Mouse (Mus musculus): ENCODE measurements at regions not wholly inside any gene's neighbourhood (a gene's known extent, or its start where the extent isn't known, plus 50 kb on each side); places are given as distances from the start of the nearest gene placed in this dataset.

- no peak for DNase-seq
Measured at GRCm38 (mm10) chr13:44151526-44151925, 367.0 kb downstream of the Cd83 start.

GRCm38 (mm10) chr13:44152806-44153613 is 368.4 kb downstream of the Cd83 start:
- no peak for DNase-seq

- no peak for DNase-seq
Measured at GRCm38 (mm10) chr13:44153784-44154183, 369.2 kb downstream of the Cd83 start.

GRCm38 (mm10) chr13:44155956-44156355 is 371.4 kb downstream of the Cd83 start:
- DNase-seq: no peak

- no peak for DNase-seq
Measured at GRCm38 (mm10) chr13:44156546-44156945, 372.0 kb downstream of the Cd83 start.

GRCm38 (mm10) chr13:44157236-44157635 is 372.7 kb downstream of the Cd83 start:
- no peak for DNase-seq

- DNase-seq: no peak
Measured at GRCm38 (mm10) chr13:44158364-44158763, 373.8 kb downstream of the Cd83 start.

GRCm38 (mm10) chr13:44159346-44159745 is 374.8 kb downstream of the Cd83 start:
- DNase-seq: no peak

GRCm38 (mm10) chr13:44164746-44165145 is 380.2 kb downstream of the Cd83 start:
- no peak for DNase-seq

GRCm38 (mm10) chr13:44167186-44167585 is 382.6 kb downstream of the Cd83 start:
- peak; percentile 25 for DNase-seq

GRCm38 (mm10) chr13:44168186-44168585 is 383.6 kb downstream of the Cd83 start:
- DNase-seq: no peak

GRCm38 (mm10) chr13:44171639-44172038 is 387.1 kb downstream of the Cd83 start:
- no peak for DNase-seq

GRCm38 (mm10) chr13:44172701-44173100 is 388.1 kb downstream of the Cd83 start:
- DNase-seq: no peak

GRCm38 (mm10) chr13:44174236-44174635 is 389.7 kb downstream of the Cd83 start:
- DNase-seq: no peak

GRCm38 (mm10) chr13:44175300-44176036 is 390.9 kb downstream of the Cd83 start:
- DNase-seq: no peak

- DNase-seq: no peak
Measured at GRCm38 (mm10) chr13:44176121-44176520, 391.5 kb downstream of the Cd83 start.

GRCm38 (mm10) chr13:44178006-44178405 is 393.4 kb downstream of the Cd83 start:
- DNase-seq: no peak

- DNase-seq: no peak
Measured at GRCm38 (mm10) chr13:44180384-44180783, 395.8 kb downstream of the Cd83 start.

- DNase-seq: no peak
Measured at GRCm38 (mm10) chr13:44182544-44183191, 398.1 kb downstream of the Cd83 start.

- DNase-seq: no peak
Measured at GRCm38 (mm10) chr13:44195365-44195764, 410.8 kb downstream of the Cd83 start.

GRCm38 (mm10) chr13:44206042-44206441 is 421.5 kb downstream of the Cd83 start:
- no peak for DNase-seq

GRCm38 (mm10) chr13:44206448-44206847 is 421.9 kb downstream of the Cd83 start:
- no peak for DNase-seq

GRCm38 (mm10) chr13:44207400-44208005 is 422.9 kb downstream of the Cd83 start:
- no peak for DNase-seq
